Mouse (Mus musculus) liver, embryonic 16.5 days (tissue): ENCODE measurements around the gene Slc16a6. TPM values are rescaled to one million over a fixed set of nuclear protein-coding genes. Genes with fewer than 3 reads are reported as not detected.

Source experiments
- microRNA-seq: library from miRNA; unstranded; fragments of <30 nt; microRNA quantifications from one replicate; pipeline ENCODE4, GENCODE M21; 2016
- polyA plus RNA-seq: library from polyadenylated mRNA; unstranded; fragments of >200 nt; fragmentation: Nextera tagmentation; extraction: Ambion mirVana; gene quantifications from 2 replicates; pipeline ENCODE4 v1.2.1, GENCODE M21; 2015

Slc16a6 gene
- polyA plus RNA-seq, 1 experiment from 2014 or later: 32.0 TPM

Small RNA genes within 50 kb of the gene (microRNA-seq; reads per million reads assigned to microRNA genes)
- gene Gm25540: not detected

Other genes with a start within 250 kb of the Slc16a6 start
- gene Rgs9, start 175.5 kb downstream of the Slc16a6 start, polyA plus RNA-seq: 0.02 and 0.13 TPM in 2 replicates
- gene Gna13, start 110.8 kb downstream of the Slc16a6 start, polyA plus RNA-seq: 14.1 and 15.6 TPM in 2 replicates
- not detected in 2 replicates for gene 9930022D16Rik, start 59.7 kb downstream of the Slc16a6 start, polyA plus RNA-seq
- 10.1 and 11.4 TPM in 2 replicates for gene Amz2, start 47.7 kb downstream of the Slc16a6 start, polyA plus RNA-seq
- 3.2 and 3.8 TPM in 2 replicates for gene Arsg, start 224 bp downstream of the Slc16a6 start, polyA plus RNA-seq
- gene Wipi1, start 138.4 kb upstream of the Slc16a6 start, polyA plus RNA-seq: 23.6 and 24.0 TPM in 2 replicates
- gene Prkar1a, start 175.8 kb upstream of the Slc16a6 start, polyA plus RNA-seq: 109 and 112 TPM in 2 replicates
- 7.7 and 10.3 TPM in 2 replicates for gene Fam20a, start 248.7 kb upstream of the Slc16a6 start, polyA plus RNA-seq